ENCODE assay signal across 19 mouse cellular contexts in the genomic region with DNA sequence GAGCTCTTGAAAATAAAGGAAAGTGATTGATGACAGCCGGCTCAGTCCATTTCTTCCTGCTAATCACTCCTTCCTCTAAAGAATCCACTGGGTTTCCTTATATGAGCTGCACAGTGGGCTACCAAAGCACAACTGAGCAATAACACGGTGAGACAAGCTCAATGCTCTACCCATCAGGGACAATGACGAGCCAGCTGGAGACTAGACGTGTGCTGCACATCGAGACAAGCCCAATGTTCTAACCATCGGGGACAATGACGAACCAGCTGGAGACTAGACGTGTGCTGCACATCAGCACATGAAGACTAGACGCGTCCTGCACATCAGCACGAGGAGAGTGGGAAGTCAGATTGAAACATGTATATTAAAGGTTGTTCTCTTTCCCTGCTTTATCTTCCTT.
DNase-seq lines count a peak whose midpoint lies in the region; ATAC-seq lines count a peak whose summit lies in the region.
"Had no signal": no experiment of that assay in that cellular context is flagged by ENCODE, and none has a peak within 500 bp of the region (broad histone marks: within the 10 kb centered on the region; RNA-seq: fewer than 3 reads in every experiment).

No protein-coding gene starts in this region.

- peak; percentile 50; the same call in 1 of the 2 replicates for ATAC-seq in midbrain, embryonic 11.5 days (ENCODE audit: low FRiP score)
- no peak for ATAC-seq in midbrain, embryonic 15.5 days (replicated peaks)
- no peak for ATAC-seq in hindbrain, embryonic 15.5 days (ENCODE audit: low FRiP score, low read depth)
- no peak for ATAC-seq in intestine, embryonic 15.5 days
- ATAC-seq: forebrain, embryonic 14.5 days; intestine, embryonic 16.5 days had no signal

- no peaks in the 10 kb centered on the region for H3K27me3 ChIP-seq in midbrain, embryonic 11.5 days (ENCODE audit: control insufficient read depth, insufficient read depth, low read length)
- no peaks in the 10 kb centered on the region for H3K27me3 ChIP-seq in midbrain, embryonic 15.5 days (replicated peaks)
- no peaks in the 10 kb centered on the region for H3K27me3 ChIP-seq in hindbrain, embryonic 15.5 days
- H3K27me3 ChIP-seq in intestine, embryonic 15.5 days (replicated peaks), result no peaks in the 10 kb centered on the region

- H3K9ac ChIP-seq in midbrain, embryonic 11.5 days (ENCODE audit: low read length), result no peak overlapping the region
- no peak overlapping the region for H3K9ac ChIP-seq in midbrain, embryonic 15.5 days
- no peak overlapping the region for H3K9ac ChIP-seq in hindbrain, embryonic 15.5 days
- no peak overlapping the region for H3K9ac ChIP-seq in intestine, embryonic 15.5 days
- H3K9ac ChIP-seq: lung, embryonic 14.5 days had no signal

- no peak overlapping the region for H3K4me3 ChIP-seq in midbrain, embryonic 11.5 days (ENCODE audit: low read depth, low read length)
- H3K4me3 ChIP-seq in midbrain, embryonic 15.5 days, result no peak overlapping the region
- no peak overlapping the region for H3K4me3 ChIP-seq in hindbrain, embryonic 15.5 days
- H3K4me3 ChIP-seq in intestine, embryonic 15.5 days (replicated peaks), result no peak overlapping the region

- H3K4me1 ChIP-seq in midbrain, embryonic 11.5 days (ENCODE audit: control insufficient read depth, insufficient read depth, low read length), result peaks cover 2% of the 10 kb centered on the region; the same call in 1 of the 2 replicates
- no peaks in the 10 kb centered on the region for H3K4me1 ChIP-seq in midbrain, embryonic 15.5 days
- H3K4me1 ChIP-seq in hindbrain, embryonic 15.5 days (replicated peaks), result 0 out of 2 replicates have a peak, but pooled peaks cover 4% of the 10 kb centered on the region
- H3K4me1 ChIP-seq in intestine, embryonic 15.5 days (replicated peaks), result no peaks in the 10 kb centered on the region

- no peak for DNase-seq in midbrain, embryonic 11.5 days (ENCODE audit: low spot score, missing footprints)
- peak; percentile 36 for DNase-seq in embryo, embryonic 9.5 days (ENCODE audit: extremely low spot score)
- DNase-seq in retina, embryonic 14.5 days (ENCODE audit: low spot score), result peak; percentile 76
- no peak for DNase-seq in heart, adult 8-10 months (ENCODE audit: low spot score)
- DNase-seq: adrenal gland, postnatal 14 days; cerebellum, postnatal 14 days; heart, adult 18-20 months; kidney, postnatal 4 days; lung, embryonic 14.5 days; thymus, postnatal 14 days had no signal

- no peaks in the 10 kb centered on the region for H3K9me3 ChIP-seq in midbrain, embryonic 11.5 days (ENCODE audit: control insufficient read depth, low read length)
- H3K9me3 ChIP-seq in midbrain, embryonic 15.5 days, result no peaks in the 10 kb centered on the region
- no peaks in the 10 kb centered on the region for H3K9me3 ChIP-seq in hindbrain, embryonic 15.5 days
- no peaks in the 10 kb centered on the region for H3K9me3 ChIP-seq in intestine, embryonic 15.5 days
- H3K9me3 ChIP-seq: G1E had no signal

- H3K4me2 ChIP-seq in midbrain, embryonic 11.5 days, result no peak overlapping the region
- H3K4me2 ChIP-seq in midbrain, embryonic 15.5 days, result no peak overlapping the region
- H3K4me2 ChIP-seq in hindbrain, embryonic 15.5 days, result peak overlapping the region; percentile 32; the same call in 1 of the 2 replicates
- H3K4me2 ChIP-seq in intestine, embryonic 15.5 days (replicated peaks), result no peak overlapping the region
- H3K4me2 ChIP-seq: liver, embryonic 11.5 days; lung, embryonic 14.5 days had no signal

- H3K36me3 ChIP-seq in midbrain, embryonic 11.5 days (ENCODE audit: control insufficient read depth, insufficient read depth, low read length), result no peaks in the 10 kb centered on the region
- H3K36me3 ChIP-seq in midbrain, embryonic 15.5 days (replicated peaks), result no peaks in the 10 kb centered on the region
- no peaks in the 10 kb centered on the region for H3K36me3 ChIP-seq in hindbrain, embryonic 15.5 days
- no peaks in the 10 kb centered on the region for H3K36me3 ChIP-seq in intestine, embryonic 15.5 days
- H3K36me3 ChIP-seq: G1E had no signal

- H3K27ac ChIP-seq in midbrain, embryonic 11.5 days (ENCODE audit: low read depth, low read length), result no peak overlapping the region
- H3K27ac ChIP-seq in midbrain, embryonic 15.5 days, result no peak overlapping the region
- no peak overlapping the region for H3K27ac ChIP-seq in hindbrain, embryonic 15.5 days (replicated peaks)
- H3K27ac ChIP-seq in intestine, embryonic 15.5 days, result no peak overlapping the region
- H3K27ac ChIP-seq: macrophage; stomach, postnatal 0 days had no signal

- WGBS in midbrain, embryonic 11.5 days, result 55% methylated on average over 11 of the region's 11 CpGs
- 36% methylated on average over 11 of the region's 11 CpGs for WGBS in midbrain, embryonic 15.5 days
- WGBS in hindbrain, embryonic 15.5 days, result 9% methylated on average over 11 of the region's 11 CpGs
- 82% methylated on average over 11 of the region's 11 CpGs for WGBS in intestine, embryonic 15.5 days

Comparison
In these comparisons a context has a peak if more than half of its experiments do, and no peak if none do; other contexts are left out.
1. DNase-seq: peak in embryo, embryonic 9.5 days (single experiment) and retina, embryonic 14.5 days (single experiment); none in midbrain, embryonic 11.5 days (single experiment) and heart, adult 8-10 months (single experiment).